Mouse (Mus musculus): ENCODE measurements at regions not wholly inside any gene's neighbourhood (a gene's known extent, or its start where the extent isn't known, plus 50 kb on each side); places are given as distances from the start of the nearest gene placed in this dataset.

- no peaks in the 10 kb centered on the region for H3K27me3 ChIP-seq (ENCODE audit: control insufficient read depth, insufficient read depth, insufficient read length)
- H3K79me3 ChIP-seq (ENCODE audit: low read depth) = no peaks in the 10 kb centered on the region
- TF ChIP-seq MYOD1 (IDR thresholded peaks at IDR 0.05; ENCODE audit: control insufficient read depth, insufficient read length, low read depth) (no peak), USF1 (IDR thresholded peaks at IDR 0.05; ENCODE audit: low read depth) (no peak), FOSL1 (IDR thresholded peaks at IDR 0.05; ENCODE audit: insufficient read depth, low read length, poor library complexity, severe bottlenecking) (no peak), MYOG (IDR thresholded peaks at IDR 0.05; ENCODE audit: control insufficient read depth, extremely low read depth, insufficient read length) (no peak), MAX (IDR thresholded peaks at IDR 0.05) (no peak), CTCF (IDR thresholded peaks at IDR 0.05; ENCODE audit: control insufficient read depth, insufficient read depth, insufficient read length) (no peak), CEBPB (IDR thresholded peaks at IDR 0.05; ENCODE audit: low read depth) (no peak)
- H3K36me3 ChIP-seq (ENCODE audit: control insufficient read depth, insufficient read depth) = no peaks in the 10 kb centered on the region
- no peak overlapping the region for H3K4me3 ChIP-seq (ENCODE audit: insufficient read depth, poor library complexity, severe bottlenecking)
- no peak overlapping the region for H3ac ChIP-seq (ENCODE audit: control insufficient read depth, insufficient read length, low read depth)
- H3K79me2 ChIP-seq (ENCODE audit: control insufficient read depth, insufficient read depth) = no peaks in the 10 kb centered on the region
These were observed 543.4 kb upstream of the Hs6st1 start for GRCm38 (mm10) chr1:35524788-35525187.

GRCm38 (mm10) chr1:35527750-35528476, 540.3 kb upstream of the Hs6st1 start:
- H3K27me3 ChIP-seq (ENCODE audit: control insufficient read depth, insufficient read depth, insufficient read length) = no peaks in the 10 kb centered on the region
- H3K36me3 ChIP-seq (ENCODE audit: control insufficient read depth, insufficient read depth) = no peaks in the 10 kb centered on the region
- no peak overlapping the region for H3ac ChIP-seq (ENCODE audit: control insufficient read depth, insufficient read length, low read depth)
- H3K79me2 ChIP-seq (ENCODE audit: control insufficient read depth, insufficient read depth) = no peaks in the 10 kb centered on the region
- H3K4me3 ChIP-seq (ENCODE audit: insufficient read depth, poor library complexity, severe bottlenecking) = no peak overlapping the region
- no peak for TF ChIP-seq MAX (IDR thresholded peaks at IDR 0.05)
- TF ChIP-seq CTCF (IDR thresholded peaks at IDR 0.05; ENCODE audit: control insufficient read depth, insufficient read depth, insufficient read length) = no peak
- no peak for TF ChIP-seq USF1 (IDR thresholded peaks at IDR 0.05; ENCODE audit: low read depth)
- TF ChIP-seq MYOD1 (IDR thresholded peaks at IDR 0.05; ENCODE audit: control insufficient read depth, insufficient read length, low read depth) = no peak
- H3K79me3 ChIP-seq (ENCODE audit: low read depth) = no peaks in the 10 kb centered on the region

- no peak overlapping the region for H3K4me3 ChIP-seq (ENCODE audit: insufficient read depth, poor library complexity, severe bottlenecking)
- TF ChIP-seq CEBPB (IDR thresholded peaks at IDR 0.05; ENCODE audit: low read depth) = no peak
- no peak for TF ChIP-seq CTCF (IDR thresholded peaks at IDR 0.05; ENCODE audit: control insufficient read depth, insufficient read depth, insufficient read length)
- TF ChIP-seq MYOG (IDR thresholded peaks at IDR 0.05; ENCODE audit: control insufficient read depth, extremely low read depth, insufficient read length) = no peak
- no peak for TF ChIP-seq MAX (IDR thresholded peaks at IDR 0.05)
- TF ChIP-seq USF1 (IDR thresholded peaks at IDR 0.05; ENCODE audit: low read depth) = no peak
- TF ChIP-seq MYOD1 (IDR thresholded peaks at IDR 0.05; ENCODE audit: control insufficient read depth, insufficient read length, low read depth) = no peak
- TF ChIP-seq FOSL1 (IDR thresholded peaks at IDR 0.05; ENCODE audit: insufficient read depth, low read length, poor library complexity, severe bottlenecking) = no peak
- no peaks in the 10 kb centered on the region for H3K27me3 ChIP-seq (ENCODE audit: control insufficient read depth, insufficient read depth, insufficient read length)
- no peaks in the 10 kb centered on the region for H3K79me2 ChIP-seq (ENCODE audit: control insufficient read depth, insufficient read depth)
- no peak overlapping the region for H3ac ChIP-seq (ENCODE audit: control insufficient read depth, insufficient read length, low read depth)
- H3K36me3 ChIP-seq (ENCODE audit: control insufficient read depth, insufficient read depth) = no peaks in the 10 kb centered on the region
- no peaks in the 10 kb centered on the region for H3K79me3 ChIP-seq (ENCODE audit: low read depth)
These were observed 532.7 kb upstream of the Hs6st1 start for GRCm38 (mm10) chr1:35535470-35535869.

GRCm38 (mm10) chr1:35536276-35536675, 531.9 kb upstream of the Hs6st1 start:
- Histone ChIP-seq H3K4me3 (ENCODE audit: insufficient read depth, poor library complexity, severe bottlenecking) (no peak overlapping the region), H3ac (ENCODE audit: control insufficient read depth, insufficient read length, low read depth) (no peak overlapping the region), H3K79me3 (ENCODE audit: low read depth) (no peaks in the 10 kb centered on the region), H3K79me2 (ENCODE audit: control insufficient read depth, insufficient read depth) (no peaks in the 10 kb centered on the region), H3K27me3 (ENCODE audit: control insufficient read depth, insufficient read depth, insufficient read length) (no peaks in the 10 kb centered on the region), H3K36me3 (ENCODE audit: control insufficient read depth, insufficient read depth) (no peaks in the 10 kb centered on the region)
- TF ChIP-seq MYOG (IDR thresholded peaks at IDR 0.05; ENCODE audit: control insufficient read depth, extremely low read depth, insufficient read length) (no peak), USF1 (IDR thresholded peaks at IDR 0.05; ENCODE audit: low read depth) (no peak), FOSL1 (IDR thresholded peaks at IDR 0.05; ENCODE audit: insufficient read depth, low read length, poor library complexity, severe bottlenecking) (no peak), CTCF (IDR thresholded peaks at IDR 0.05; ENCODE audit: control insufficient read depth, insufficient read depth, insufficient read length) (no peak), CEBPB (IDR thresholded peaks at IDR 0.05; ENCODE audit: low read depth) (no peak), MAX (IDR thresholded peaks at IDR 0.05) (no peak), MYOD1 (IDR thresholded peaks at IDR 0.05; ENCODE audit: control insufficient read depth, insufficient read length, low read depth) (no peak)

- Histone ChIP-seq H3K36me3 (ENCODE audit: control insufficient read depth, insufficient read depth) (no peaks in the 10 kb centered on the region), H3K4me3 (ENCODE audit: insufficient read depth, poor library complexity, severe bottlenecking) (no peak overlapping the region), H3K79me3 (ENCODE audit: low read depth) (no peaks in the 10 kb centered on the region), H3K27me3 (ENCODE audit: control insufficient read depth, insufficient read depth, insufficient read length) (no peaks in the 10 kb centered on the region), H3ac (ENCODE audit: control insufficient read depth, insufficient read length, low read depth) (no peak overlapping the region), H3K79me2 (ENCODE audit: control insufficient read depth, insufficient read depth) (no peaks in the 10 kb centered on the region)
- TF ChIP-seq MAX (IDR thresholded peaks at IDR 0.05) (no peak), USF1 (IDR thresholded peaks at IDR 0.05; ENCODE audit: low read depth) (no peak), CTCF (IDR thresholded peaks at IDR 0.05; ENCODE audit: control insufficient read depth, insufficient read depth, insufficient read length) (no peak)
These were observed 519.4 kb upstream of the Hs6st1 start for GRCm38 (mm10) chr1:35548845-35549244.

- no peak overlapping the region for H3K4me3 ChIP-seq (ENCODE audit: insufficient read depth, poor library complexity, severe bottlenecking)
- H3K79me3 ChIP-seq (ENCODE audit: low read depth) = no peaks in the 10 kb centered on the region
- no peaks in the 10 kb centered on the region for H3K36me3 ChIP-seq (ENCODE audit: control insufficient read depth, insufficient read depth)
- H3K79me2 ChIP-seq (ENCODE audit: control insufficient read depth, insufficient read depth) = no peaks in the 10 kb centered on the region
- no peaks in the 10 kb centered on the region for H3K27me3 ChIP-seq (ENCODE audit: control insufficient read depth, insufficient read depth, insufficient read length)
- TF ChIP-seq CEBPB (IDR thresholded peaks at IDR 0.05; ENCODE audit: low read depth) = no peak
- no peak for TF ChIP-seq USF1 (IDR thresholded peaks at IDR 0.05; ENCODE audit: low read depth)
- TF ChIP-seq FOSL1 (IDR thresholded peaks at IDR 0.05; ENCODE audit: insufficient read depth, low read length, poor library complexity, severe bottlenecking) = no peak
- no peak for TF ChIP-seq MYOG (IDR thresholded peaks at IDR 0.05; ENCODE audit: control insufficient read depth, extremely low read depth, insufficient read length)
- TF ChIP-seq MYOD1 (IDR thresholded peaks at IDR 0.05; ENCODE audit: control insufficient read depth, insufficient read length, low read depth) = no peak
- TF ChIP-seq CTCF (IDR thresholded peaks at IDR 0.05; ENCODE audit: control insufficient read depth, insufficient read depth, insufficient read length) = no peak
- no peak for TF ChIP-seq MAX (IDR thresholded peaks at IDR 0.05)
- H3ac ChIP-seq (ENCODE audit: control insufficient read depth, insufficient read length, low read depth) = no peak overlapping the region
These were observed 516.7 kb upstream of the Hs6st1 start for GRCm38 (mm10) chr1:35551503-35551902.

All from C2C12 (cell line).